Mouse (Mus musculus): ENCODE data around the gene Itgb4.
A peak's percentile ranks its signal among the peaks of the same experiment; 100 is the strongest.

GRCm38 (mm10) chr11:116002894-116003293 is 28.4 kb downstream of the Itgb4 start:
- TF ChIP-seq EP300 (optimal IDR thresholded peaks at IDR 0.05) (no peak), CTCF (IDR thresholded peaks at IDR 0.05; ENCODE audit: low read depth) (peak; percentile 52)
